Mouse (Mus musculus) liver, embryonic 11.5 days (tissue): ENCODE measurements around the gene Scaf4. TPM values are rescaled to one million over a fixed set of nuclear protein-coding genes. Genes with fewer than 3 reads are reported as not detected.

Source experiments
- ATAC-seq: fragments of 200-750 bp; cut with Nextera tagmentation; replicated peaks from 2 replicates; pipeline ENCODE4 v1.8.0; 2017; ENCODE audit warnings: moderate number of reproducible peaks, mild to moderate bottlenecking, moderate TSS enrichment, moderate library complexity; ENCODE audit not compliant: low FRiP score
- DNase-seq: peaks from one replicate; pipeline ENCODE4 v3.0.0-alpha.2; 2017; ENCODE audit warnings: low spot score
- H3K27ac ChIP-seq: fragments of 300-500 bp; sonication (generic); 2 replicates; pipeline ENCODE4 v1.5.1; 2014; ENCODE audit warnings: mild to moderate bottlenecking, low read depth, low read length, control low read depth
- H3K27me3 ChIP-seq: fragments of 300-500 bp; sonication (generic); replicated peaks from 2 replicates; pipeline ENCODE4 v1.6.1; 2014; ENCODE audit warnings: low read length, mixed read lengths; ENCODE audit not compliant: control insufficient read depth, insufficient read depth
- H3K36me3 ChIP-seq: fragments of 300-500 bp; sonication (generic); 2 replicates; pipeline ENCODE4 v1.6.1; 2014; ENCODE audit warnings: mild to moderate bottlenecking, low read length, moderate library complexity, mixed read lengths; ENCODE audit not compliant: control insufficient read depth, insufficient read depth
- H3K4me1 ChIP-seq: fragments of 300-500 bp; sonication (generic); replicated peaks from 2 replicates; pipeline ENCODE4 v1.6.1; 2014; ENCODE audit warnings: low read length, mixed read lengths; ENCODE audit not compliant: control insufficient read depth, insufficient read depth
- H3K4me2 ChIP-seq: fragments of 300-500 bp; sonication (generic); 2 replicates; pipeline ENCODE4 v1.6.1; 2014; ENCODE audit warnings: mild to moderate bottlenecking, control low read depth, moderate library complexity
- H3K4me3 ChIP-seq: fragments of 300-500 bp; sonication (generic); 2 replicates; pipeline ENCODE4 v1.5.1; 2014; ENCODE audit warnings: low read depth, low read length, control low read depth
- H3K9ac ChIP-seq: fragments of 300-500 bp; sonication (generic); 2 replicates; pipeline ENCODE4 v1.6.1; 2014; ENCODE audit warnings: low read depth, low read length, control low read depth
- H3K9me3 ChIP-seq: fragments of 300-500 bp; sonication (generic); 2 replicates; pipeline ENCODE4 v1.6.1; 2016; ENCODE audit warnings: low read length, inconsistent platforms, mixed read lengths; ENCODE audit not compliant: control insufficient read depth
- WGBS: fragments of 180-500 bp; shearing (Covaris S2); extraction: QIAGEN DNeasy Blood & Tissue Kit; methylation state at CpG from one replicate; pipeline ENCODE4 v1.1.7; 2014; 5-methylcytosine and 5-hydroxymethylcytosine counted together
- polyA plus RNA-seq: library from polyadenylated mRNA; unstranded; fragments of >200 nt; fragmentation: Nextera tagmentation; extraction: Ambion mirVana; gene quantifications from 2 replicates; pipeline ENCODE4 v1.2.1, GENCODE M21; 2014

Gene Scaf4
- polyA plus RNA-seq, 1 experiment from 2014 or later = 38.4 TPM

GRCm38 (mm10) chr16:90315881-90316280 is 31.6 kb upstream of the Scaf4 start:
- Histone ChIP-seq H3K27ac (no peak overlapping the region), H3K9me3 (no peaks in the 10 kb centered on the region), H3K36me3 (no peaks in the 10 kb centered on the region), H3K4me3 (no peak overlapping the region), H3K27me3 (no peaks in the 10 kb centered on the region), H3K9ac (no peak overlapping the region), H3K4me2 (no peak overlapping the region), H3K4me1 (no peaks in the 10 kb centered on the region)
- 59% methylated on average over 4 of the region's 4 CpGs for WGBS
- DNase-seq (no peak), ATAC-seq (no peak)

GRCm38 (mm10) chr16:90312449-90313082 is 28.3 kb upstream of the Scaf4 start:
- H3K9ac ChIP-seq = no peak overlapping the region
- no peak overlapping the region for H3K27ac ChIP-seq
- H3K4me3 ChIP-seq = no peak overlapping the region
- H3K4me2 ChIP-seq = no peak overlapping the region
- H3K27me3 ChIP-seq = no peaks in the 10 kb centered on the region
- no peaks in the 10 kb centered on the region for H3K9me3 ChIP-seq
- H3K4me1 ChIP-seq = no peaks in the 10 kb centered on the region
- no peaks in the 10 kb centered on the region for H3K36me3 ChIP-seq
- no peak for DNase-seq
- WGBS = 74% methylated on average over 13 of the region's 13 CpGs
- ATAC-seq = no peak; the same call in 1 of the 2 replicates

- Histone ChIP-seq H3K27me3 (no peaks in the 10 kb centered on the region), H3K4me2 (no peak overlapping the region), H3K4me1 (no peaks in the 10 kb centered on the region; the same call in 1 of the 2 replicates), H3K9ac (no peak overlapping the region), H3K36me3 (no peaks in the 10 kb centered on the region), H3K27ac (no peak overlapping the region), H3K9me3 (no peaks in the 10 kb centered on the region), H3K4me3 (no peak overlapping the region)
- DNase-seq = no peak
- 51% methylated on average over 11 of the region's 11 CpGs for WGBS
- no peak for ATAC-seq
Measured at GRCm38 (mm10) chr16:90310488-90311135, 26.3 kb upstream of the Scaf4 start.

- no peaks in the 10 kb centered on the region; the same call in 1 of the 2 replicates for H3K4me1 ChIP-seq
- no peak overlapping the region for H3K9ac ChIP-seq
- H3K27me3 ChIP-seq = no peaks in the 10 kb centered on the region
- H3K9me3 ChIP-seq = no peaks in the 10 kb centered on the region
- no peak overlapping the region for H3K4me3 ChIP-seq
- WGBS = 65% methylated on average over 3 of the region's 3 CpGs
- no peak overlapping the region for H3K4me2 ChIP-seq
- DNase-seq (no peak), ATAC-seq (no peak)
- H3K36me3 ChIP-seq = no peaks in the 10 kb centered on the region
- H3K27ac ChIP-seq = no peak overlapping the region
Measured at GRCm38 (mm10) chr16:90309784-90310183, 25.5 kb upstream of the Scaf4 start.

- H3K36me3 ChIP-seq = no peaks in the 10 kb centered on the region
- H3K27me3 ChIP-seq = peaks cover under 1% of the 10 kb centered on the region; the same call in 1 of the 2 replicates
- 83% methylated on average over 2 of the region's 2 CpGs for WGBS
- H3K27ac ChIP-seq = no peak overlapping the region
- DNase-seq (no peak), ATAC-seq (no peak)
- no peak overlapping the region for H3K9ac ChIP-seq
- no peaks in the 10 kb centered on the region for H3K9me3 ChIP-seq
- no peak overlapping the region for H3K4me3 ChIP-seq
- no peak overlapping the region for H3K4me2 ChIP-seq
- H3K4me1 ChIP-seq = no peaks in the 10 kb centered on the region; the same call in 1 of the 2 replicates
Measured at GRCm38 (mm10) chr16:90303988-90304299, 19.6 kb upstream of the Scaf4 start.

GRCm38 (mm10) chr16:90303286-90303987 is 19.1 kb upstream of the Scaf4 start:
- Histone ChIP-seq H3K9ac (no peak overlapping the region), H3K27ac (no peak overlapping the region), H3K4me1 (no peaks in the 10 kb centered on the region; the same call in 1 of the 2 replicates), H3K9me3 (no peaks in the 10 kb centered on the region), H3K27me3 (peaks cover 5% of the 10 kb centered on the region; the same call in 1 of the 2 replicates), H3K4me3 (no peak overlapping the region), H3K36me3 (no peaks in the 10 kb centered on the region), H3K4me2 (no peak overlapping the region)
- no peak for DNase-seq
- no peak; the same call in 1 of the 2 replicates for ATAC-seq
- 80% methylated on average over 9 of the region's 9 CpGs for WGBS

- no peaks in the 10 kb centered on the region; the same call in 1 of the 2 replicates for H3K4me1 ChIP-seq
- no peaks in the 10 kb centered on the region for H3K36me3 ChIP-seq
- no peak for DNase-seq
- H3K4me2 ChIP-seq = no peak overlapping the region
- H3K9ac ChIP-seq = no peak overlapping the region
- H3K9me3 ChIP-seq = no peaks in the 10 kb centered on the region
- H3K27me3 ChIP-seq = peaks cover 10% of the 10 kb centered on the region
- 83% methylated on average over 10 of the region's 10 CpGs for WGBS
- ATAC-seq = no peak
- no peak overlapping the region for H3K4me3 ChIP-seq
- no peak overlapping the region for H3K27ac ChIP-seq
Measured at GRCm38 (mm10) chr16:90301706-90302105, 17.4 kb upstream of the Scaf4 start.

- 87% methylated on average over 11 of the region's 11 CpGs for WGBS
Measured at GRCm38 (mm10) chr16:90300896-90301295, 16.6 kb upstream of the Scaf4 start.

More at GRCm38 (mm10) chr16:90300896-90301295, 16.6 kb upstream of the Scaf4 start:
- Histone ChIP-seq H3K27me3 (peaks cover 10% of the 10 kb centered on the region), H3K4me1 (no peaks in the 10 kb centered on the region; the same call in 1 of the 2 replicates), H3K4me3 (no peak overlapping the region), H3K9me3 (no peaks in the 10 kb centered on the region), H3K9ac (no peak overlapping the region), H3K27ac (no peak overlapping the region), H3K36me3 (no peaks in the 10 kb centered on the region), H3K4me2 (no peak overlapping the region)
- ATAC-seq = no peak
- no peak for DNase-seq
